Mouse (Mus musculus): ENCODE results near the gene Fxyd6. TPM values are rescaled to one million over a fixed set of nuclear protein-coding genes. Genes with fewer than 3 reads are reported as not detected.

Gene Fxyd6
- total and polyA plus RNA-seq, 2 experiments: 0.46 to 0.56 TPM

GRCm38 (mm10) chr9:45398336-45398735 is 28.4 kb downstream of the Fxyd6 start:
- no peaks in the 10 kb centered on the region for H3K4me1 ChIP-seq (ENCODE audit: control insufficient read depth, insufficient read depth, low read length)
- H3K4me3 ChIP-seq (ENCODE audit: insufficient read depth, low read depth, low read length): no peak overlapping the region
- no peak for DNase-seq (ENCODE audit: extremely low read depth, low read depth, low spot score)
- H3K27me3 ChIP-seq (ENCODE audit: control insufficient read depth, insufficient read depth, low read length): no peaks in the 10 kb centered on the region
- TF ChIP-seq CTCF (IDR thresholded peaks at IDR 0.05; ENCODE audit: low read depth, low read length) (no peak), POLR2A (IDR thresholded peaks at IDR 0.05; ENCODE audit: extremely low read depth, insufficient read depth, low read length) (no peak)
- WGBS: 50% methylated on average over 1 of the region's 1 CpGs
- no peaks in the 10 kb centered on the region for H3K36me3 ChIP-seq (ENCODE audit: control insufficient read depth, insufficient read depth, low read length)
- H3K9ac ChIP-seq (ENCODE audit: low read depth, low read length): no peak overlapping the region
- no peak overlapping the region for H3K27ac ChIP-seq (replicated peaks; ENCODE audit: insufficient read depth, low read depth, low read length)
- H3K79me2 ChIP-seq (ENCODE audit: control insufficient read depth, insufficient read depth, low read length): no peaks in the 10 kb centered on the region

GRCm38 (mm10) chr9:45399434-45399833 is 29.4 kb downstream of the Fxyd6 start, which contains the start of gene Fxyd2:
Gene Fxyd2, plus strand, starts transcription at chr9:45399669.
- 71% methylated on average over 4 of the region's 4 CpGs for WGBS
- Histone ChIP-seq H3K79me2 (ENCODE audit: control insufficient read depth, insufficient read depth, low read length) (no peaks in the 10 kb centered on the region), H3K27ac (replicated peaks; ENCODE audit: insufficient read depth, low read depth, low read length) (no peak within 1 kb of the TSS), H3K9ac (ENCODE audit: low read depth, low read length) (no peak within 1 kb of the TSS), H3K36me3 (ENCODE audit: control insufficient read depth, insufficient read depth, low read length) (no peaks in the 10 kb centered on the region), H3K4me1 (ENCODE audit: control insufficient read depth, insufficient read depth, low read length) (no peaks in the 10 kb centered on the region), H3K4me3 (ENCODE audit: insufficient read depth, low read depth, low read length) (no peak within 1 kb of the TSS), H3K27me3 (ENCODE audit: control insufficient read depth, insufficient read depth, low read length) (no peaks in the 10 kb centered on the region)
- no peak for DNase-seq (ENCODE audit: extremely low read depth, low read depth, low spot score)
- TF ChIP-seq POLR2A (IDR thresholded peaks at IDR 0.05; ENCODE audit: extremely low read depth, insufficient read depth, low read length) (no peak), CTCF (IDR thresholded peaks at IDR 0.05; ENCODE audit: low read depth, low read length) (no peak)

DNA sequence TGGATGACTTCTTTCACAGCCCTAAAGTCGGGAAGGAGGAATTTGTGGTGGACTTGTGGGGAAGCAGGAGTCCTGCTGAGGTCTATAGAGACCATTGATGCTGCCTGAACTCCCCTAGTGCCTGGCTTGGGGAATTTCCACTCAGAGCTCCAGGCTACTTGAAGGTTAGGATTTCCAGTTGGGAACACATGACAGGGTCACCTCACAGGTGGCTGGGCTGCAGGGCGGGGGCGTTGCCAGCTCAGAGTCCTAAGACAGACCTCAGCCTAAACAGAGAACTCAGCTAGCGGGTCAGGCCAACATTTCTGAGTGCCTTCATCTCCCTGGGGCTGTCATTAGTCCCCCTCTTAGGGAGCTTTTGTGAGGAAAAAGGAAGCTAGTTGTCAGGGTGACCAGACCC is 31.9 kb downstream of the Fxyd6 start:
- Histone ChIP-seq H3K36me3 (ENCODE audit: control insufficient read depth, insufficient read depth, low read length) (no peaks in the 10 kb centered on the region), H3K4me1 (ENCODE audit: control insufficient read depth, insufficient read depth, low read length) (no peaks in the 10 kb centered on the region), H3K9ac (ENCODE audit: low read depth, low read length) (no peak overlapping the region), H3K27ac (replicated peaks; ENCODE audit: insufficient read depth, low read depth, low read length) (no peak overlapping the region), H3K4me3 (ENCODE audit: insufficient read depth, low read depth, low read length) (no peak overlapping the region), H3K79me2 (ENCODE audit: control insufficient read depth, insufficient read depth, low read length) (no peaks in the 10 kb centered on the region), H3K27me3 (ENCODE audit: control insufficient read depth, insufficient read depth, low read length) (no peaks in the 10 kb centered on the region)
- TF ChIP-seq POLR2A (IDR thresholded peaks at IDR 0.05; ENCODE audit: extremely low read depth, insufficient read depth, low read length): no peak
- TF ChIP-seq CTCF (IDR thresholded peaks at IDR 0.05; ENCODE audit: low read depth, low read length): no peak
- DNase-seq (ENCODE audit: extremely low read depth, low read depth, low spot score): no peak
- WGBS: 49% methylated on average over 4 of the region's 4 CpGs

GRCm38 (mm10) chr9:45402957-45403356 is 33.0 kb downstream of the Fxyd6 start:
- Histone ChIP-seq H3K36me3 (ENCODE audit: control insufficient read depth, insufficient read depth, low read length) (no peaks in the 10 kb centered on the region), H3K79me2 (ENCODE audit: control insufficient read depth, insufficient read depth, low read length) (no peaks in the 10 kb centered on the region), H3K27ac (replicated peaks; ENCODE audit: insufficient read depth, low read depth, low read length) (no peak overlapping the region), H3K4me1 (ENCODE audit: control insufficient read depth, insufficient read depth, low read length) (no peaks in the 10 kb centered on the region), H3K27me3 (ENCODE audit: control insufficient read depth, insufficient read depth, low read length) (no peaks in the 10 kb centered on the region), H3K9ac (ENCODE audit: low read depth, low read length) (no peak overlapping the region), H3K4me3 (ENCODE audit: insufficient read depth, low read depth, low read length) (no peak overlapping the region)
- no peak for TF ChIP-seq POLR2A (IDR thresholded peaks at IDR 0.05; ENCODE audit: extremely low read depth, insufficient read depth, low read length)
- TF ChIP-seq CTCF (IDR thresholded peaks at IDR 0.05; ENCODE audit: low read depth, low read length): no peak
- 44% methylated on average over 2 of the region's 2 CpGs for WGBS
- no peak for DNase-seq (ENCODE audit: extremely low read depth, low read depth, low spot score)

- no peak for TF ChIP-seq CTCF (IDR thresholded peaks at IDR 0.05; ENCODE audit: low read depth, low read length)
- TF ChIP-seq POLR2A (IDR thresholded peaks at IDR 0.05; ENCODE audit: extremely low read depth, insufficient read depth, low read length): no peak
- no peak for DNase-seq (ENCODE audit: extremely low read depth, low read depth, low spot score)
- 53% methylated on average over 5 of the region's 5 CpGs for WGBS
Measured at GRCm38 (mm10) chr9:45405694-45406093, 35.7 kb downstream of the Fxyd6 start.

GRCm38 (mm10) chr9:45406808-45407207 is 36.8 kb downstream of the Fxyd6 start:
- Histone ChIP-seq H3K27me3 (ENCODE audit: control insufficient read depth, insufficient read depth, low read length) (no peaks in the 10 kb centered on the region), H3K4me1 (ENCODE audit: control insufficient read depth, insufficient read depth, low read length) (no peaks in the 10 kb centered on the region), H3K36me3 (ENCODE audit: control insufficient read depth, insufficient read depth, low read length) (no peaks in the 10 kb centered on the region), H3K27ac (replicated peaks; ENCODE audit: insufficient read depth, low read depth, low read length) (no peak overlapping the region), H3K79me2 (ENCODE audit: control insufficient read depth, insufficient read depth, low read length) (no peaks in the 10 kb centered on the region), H3K9ac (ENCODE audit: low read depth, low read length) (no peak overlapping the region), H3K4me3 (ENCODE audit: insufficient read depth, low read depth, low read length) (no peak overlapping the region)
- no peak for DNase-seq (ENCODE audit: extremely low read depth, low read depth, low spot score)
- 74% methylated on average over 3 of the region's 3 CpGs for WGBS
- no peak for TF ChIP-seq CTCF (IDR thresholded peaks at IDR 0.05; ENCODE audit: low read depth, low read length)

More at GRCm38 (mm10) chr9:45405694-45406093, 35.7 kb downstream of the Fxyd6 start:
- Histone ChIP-seq H3K4me3 (ENCODE audit: insufficient read depth, low read depth, low read length) (no peak overlapping the region), H3K27ac (replicated peaks; ENCODE audit: insufficient read depth, low read depth, low read length) (no peak overlapping the region), H3K4me1 (ENCODE audit: control insufficient read depth, insufficient read depth, low read length) (no peaks in the 10 kb centered on the region), H3K79me2 (ENCODE audit: control insufficient read depth, insufficient read depth, low read length) (no peaks in the 10 kb centered on the region), H3K36me3 (ENCODE audit: control insufficient read depth, insufficient read depth, low read length) (no peaks in the 10 kb centered on the region), H3K27me3 (ENCODE audit: control insufficient read depth, insufficient read depth, low read length) (no peaks in the 10 kb centered on the region), H3K9ac (ENCODE audit: low read depth, low read length) (no peak overlapping the region)

Measured in liver, adult 2 months (tissue).